Mouse (Mus musculus): ENCODE measurements around the gene Cops3.

GRCm38 (mm10) chr11:59803516-59803915, 36.1 kb downstream of the Cops3 start:
- no peak for TF ChIP-seq CTCF (IDR thresholded peaks at IDR 0.05)
- TF ChIP-seq EP300 (IDR thresholded peaks at IDR 0.05), result no peak

Measured in lung, postnatal 0 days (tissue).